Mouse (Mus musculus): ENCODE measurements at regions not wholly inside any gene's neighbourhood (a gene's known extent, or its start where the extent isn't known, plus 50 kb on each side); places are given as distances from the start of the nearest gene placed in this dataset.

DNA sequence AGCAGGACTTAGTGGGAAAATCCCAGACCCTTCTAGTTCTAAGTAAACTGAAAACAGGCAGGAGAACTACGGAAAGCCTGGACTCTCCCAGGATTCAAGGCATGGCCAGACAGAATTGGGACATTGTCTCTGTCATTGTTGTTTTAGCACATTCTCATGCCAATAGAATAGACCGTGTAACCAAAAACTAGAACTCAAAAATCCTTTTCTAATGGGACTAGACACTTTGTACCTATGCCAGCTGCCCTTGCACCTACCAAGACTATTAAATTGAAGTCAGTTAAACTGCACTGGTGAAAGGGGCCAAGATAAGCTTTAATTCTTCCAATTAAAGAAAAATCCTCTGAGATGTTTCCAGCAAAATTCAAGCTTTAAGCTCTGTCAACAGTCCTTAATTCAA lies 189.8 kb downstream of the Pfkfb3 start:
- TF ChIP-seq POLR2A (IDR thresholded peaks at IDR 0.05; ENCODE audit: insufficient read depth, low read depth, low read length) = no peak
- no peak for TF ChIP-seq CTCF (IDR thresholded peaks at IDR 0.05)
- TF ChIP-seq EP300 (IDR thresholded peaks at IDR 0.05; ENCODE audit: insufficient read depth, low read depth, low read length) = no peak
